ENCODE assay signal across 14 mouse cellular contexts in the genomic region with DNA sequence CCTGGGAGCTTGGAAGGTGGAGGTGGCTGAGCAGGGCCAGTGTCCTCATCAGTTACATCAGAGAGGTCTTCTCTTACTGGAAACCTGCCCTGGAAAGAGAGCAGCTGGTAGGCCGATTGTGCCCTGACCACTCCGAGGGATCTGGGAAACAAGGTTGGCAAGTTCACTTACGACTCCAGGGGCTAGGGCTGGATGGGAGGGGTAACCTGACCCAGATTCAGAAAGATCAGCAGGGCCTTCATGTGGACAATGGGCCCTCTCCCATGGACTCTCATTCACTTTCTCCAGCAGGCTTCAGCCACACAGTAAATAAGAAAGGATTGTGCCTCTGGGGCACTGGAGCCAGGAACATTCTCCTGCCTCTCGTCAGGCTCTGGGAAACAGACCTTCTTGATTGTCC. TPM values are rescaled to one million over a fixed set of nuclear protein-coding genes. Genes with fewer than 3 reads are reported as not detected.
"Had no signal": no experiment of that assay in that cellular context is flagged by ENCODE, and none has a peak within 500 bp of the region (broad histone marks: within the 10 kb centered on the region; RNA-seq: fewer than 3 reads in every experiment).

No protein-coding gene starts in this region.

- H3K27ac ChIP-seq: liver, embryonic 15.5 days; midbrain, embryonic 10.5 days; neural tube, embryonic 15.5 days; stomach, postnatal 0 days had no signal

- DNase-seq: kidney, postnatal 10 days; kidney, postnatal 4 days; lung, adult 2 months; lung, postnatal 36 days; midbrain, embryonic 14.5 days; retina, postnatal 1 day had no signal

- H3K4me3 ChIP-seq: liver, embryonic 15.5 days; midbrain, embryonic 10.5 days; myocyte; neural tube, embryonic 15.5 days had no signal

RNA-seq across cellular contexts. Expression of a gene that starts 3.3 kb away (rescaled TPM):
- total RNA-seq: megakaryocyte, adult 5-6 weeks had no signal
- polyA plus RNA-seq: liver, embryonic 11.5 days; liver, embryonic 15.5 days; lung, postnatal 0 days had no signal
